Mouse (Mus musculus): Measurements from ENCODE around the gene Zbtb45.

DNA sequence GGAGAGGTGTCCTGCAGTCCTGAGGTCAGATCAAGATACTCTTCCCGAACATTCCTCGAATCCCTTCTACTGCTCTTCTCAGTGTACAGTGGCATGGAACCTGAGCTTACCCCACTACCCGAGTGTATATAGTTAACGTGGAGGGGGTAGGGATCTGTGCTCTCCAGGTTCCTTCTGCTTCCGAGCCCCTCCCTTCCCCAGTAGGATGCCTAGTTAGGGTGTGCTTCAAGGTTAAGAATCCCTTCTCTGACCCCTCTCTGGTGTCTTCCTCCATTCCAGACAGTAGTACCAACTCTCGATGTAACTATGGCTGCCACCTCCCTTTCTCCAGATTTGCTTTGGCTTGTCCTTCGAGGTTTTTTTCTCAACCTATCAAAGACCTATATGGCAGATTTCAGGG, 29.5 kb downstream of the Zbtb45 start:
- TF ChIP-seq CTCF (conservative IDR thresholded peaks at IDR 0.05; ENCODE audit: low read length), result no peak
- TF ChIP-seq POU5F1 (IDR thresholded peaks at IDR 0.05; ENCODE audit: borderline replicate concordance, low read length), result no peak

Data from E14TG2a.4 (cell line).